Mouse (Mus musculus) MEL (cell line): ENCODE measurements around the gene Timm13.

Experiments
- EP300 ChIP-seq, 2 experiments: IDR thresholded peaks; 2 replicates each; pipeline ENCODE4 v1.6.1; 2011; ENCODE audit warnings: improper control_type of control experiment in 2 of 2, low read length in 2 of 2, low read depth in 1 of 2, mild to moderate bottlenecking in 1 of 2
- NRF1 ChIP-seq: IDR thresholded peaks from 2 replicates; pipeline ENCODE4 v1.6.1; 2014; ENCODE audit warnings: low read depth, mild to moderate bottlenecking, inconsistent platforms, low read length, improper control_type of control experiment, moderate library complexity; ENCODE audit not compliant: poor library complexity, insufficient read depth, severe bottlenecking

- TF ChIP-seq NRF1 (no peak), EP300 (IDR thresholded peaks at IDR 0.05; ENCODE audit: low read depth in 1 of 2, low read length in 2 of 2) (no peak)
These were observed 46.1 kb upstream of the Timm13 start for GRCm38 (mm10) chr10:80946684-80947437.
